In genomic region chr5:81969685-81970524, GRCm38 (mm10) we compare ENCODE assay signal across 14 mouse cellular contexts.
DNase-seq lines count a peak whose midpoint lies in the region; ATAC-seq and TF ChIP-seq lines count a peak whose summit lies in the region.
"Had no signal": no experiment of that assay in that cellular context is flagged by ENCODE, and none has a peak within 500 bp of the region (broad histone marks: within the 10 kb centered on the region; RNA-seq: fewer than 3 reads in every experiment).

No protein-coding gene starts in this region.

- H3K27ac ChIP-seq in hindbrain, embryonic 12.5 days, result peak overlapping the region; percentile 35
- peak overlapping the region; percentile 70 for H3K27ac ChIP-seq in midbrain, embryonic 12.5 days (replicated peaks)
- H3K27ac ChIP-seq: kidney, embryonic 15.5 days had no signal

- no peak overlapping the region for H3K4me3 ChIP-seq in hindbrain, embryonic 12.5 days
- no peak overlapping the region for H3K4me3 ChIP-seq in midbrain, embryonic 12.5 days
- H3K4me3 ChIP-seq: kidney, embryonic 15.5 days had no signal

- peak; percentile 64; the same call in 1 of the 2 replicates for ATAC-seq in hindbrain, embryonic 12.5 days (ENCODE audit: low FRiP score)
- peak; percentile 79 for ATAC-seq in midbrain, embryonic 12.5 days (ENCODE audit: low FRiP score, low read depth)
- ATAC-seq in erythroid progenitor cell, adult 5-6 weeks (replicated peaks; ENCODE audit: low FRiP score, poor library complexity, severe bottlenecking), result no peak
- ATAC-seq: liver, postnatal 0 days had no signal

- 69% methylated on average over 24 of the region's 24 CpGs for WGBS in hindbrain, embryonic 12.5 days
- 68% methylated on average over 24 of the region's 24 CpGs for WGBS in midbrain, embryonic 12.5 days

- no peaks in the 10 kb centered on the region for H3K9me3 ChIP-seq in hindbrain, embryonic 12.5 days (replicated peaks)
- no peaks in the 10 kb centered on the region for H3K9me3 ChIP-seq in midbrain, embryonic 12.5 days
- H3K9me3 ChIP-seq: kidney, embryonic 15.5 days had no signal

- peak overlapping the region; percentile 15; the same call in 1 of the 2 replicates for H3K4me2 ChIP-seq in hindbrain, embryonic 12.5 days (replicated peaks)
- peak overlapping the region; percentile 18 for H3K4me2 ChIP-seq in midbrain, embryonic 12.5 days (replicated peaks)
- H3K4me2 ChIP-seq: kidney, embryonic 15.5 days had no signal

- no peak for TF ChIP-seq POLR2A in brain, embryonic 14.5 days (IDR thresholded peaks at IDR 0.05; ENCODE audit: borderline replicate concordance, extremely low read depth, insufficient read depth, insufficient read length, poor library complexity, severe bottlenecking)

- no peaks in the 10 kb centered on the region for H3K27me3 ChIP-seq in hindbrain, embryonic 12.5 days
- no peaks in the 10 kb centered on the region for H3K27me3 ChIP-seq in midbrain, embryonic 12.5 days
- H3K27me3 ChIP-seq: kidney, embryonic 15.5 days had no signal

- peak; percentile 80 for DNase-seq in heart, adult 11 months
- DNase-seq in heart, postnatal 36 days, result no peak
- peak; percentile 70 for DNase-seq in brain, embryonic 14.5 days (ENCODE audit: low read depth)
- DNase-seq in MN1 (ENCODE audit: low spot score), result no peak
- no peak for DNase-seq in spleen, adult 18-20 months
- DNase-seq: adrenal gland, postnatal 10 days; B cell, adult 2 months; cerebellum, adult 18-20 months; liver, postnatal 0 days; right cerebral cortex, adult 18-20 months had no signal

- intact Hi-C loops in heart, postnatal 36 days (cut with DNase I), result no loop called here

- no peak for TF ChIP-seq CTCF in brain, embryonic 14.5 days (IDR thresholded peaks at IDR 0.05; ENCODE audit: borderline replicate concordance, extremely low read depth, insufficient read depth, insufficient read length)

- no peak overlapping the region for H3K9ac ChIP-seq in hindbrain, embryonic 12.5 days
- no peak overlapping the region for H3K9ac ChIP-seq in midbrain, embryonic 12.5 days (replicated peaks)
- H3K9ac ChIP-seq: kidney, embryonic 15.5 days; liver, postnatal 0 days had no signal

- H3K36me3 ChIP-seq in hindbrain, embryonic 12.5 days, result no peaks in the 10 kb centered on the region
- no peaks in the 10 kb centered on the region for H3K36me3 ChIP-seq in midbrain, embryonic 12.5 days
- H3K36me3 ChIP-seq: kidney, embryonic 15.5 days had no signal

- no peaks in the 10 kb centered on the region for H3K4me1 ChIP-seq in hindbrain, embryonic 12.5 days
- H3K4me1 ChIP-seq in midbrain, embryonic 12.5 days, result no peaks in the 10 kb centered on the region
- H3K4me1 ChIP-seq: kidney, embryonic 15.5 days had no signal

Comparison
In these comparisons a context has a peak if more than half of its experiments do, and no peak if none do; other contexts are left out.
1. DNase-seq: peak in heart, adult 11 months (single experiment) and brain, embryonic 14.5 days (single experiment); none in heart, postnatal 36 days (0 of 2), MN1 (single experiment) and spleen, adult 18-20 months (0 of 2).